Mouse (Mus musculus): ENCODE measurements around the gene Prss42.

Prss42 gene

GRCm38 (mm10) chr9:110797866-110798265 lies at the start of gene Prss42:
Gene Prss42, plus strand, starts transcription at chr9:110798166.
- no peak for DNase-seq (ENCODE audit: low spot score in 2 of 2)

DNA sequence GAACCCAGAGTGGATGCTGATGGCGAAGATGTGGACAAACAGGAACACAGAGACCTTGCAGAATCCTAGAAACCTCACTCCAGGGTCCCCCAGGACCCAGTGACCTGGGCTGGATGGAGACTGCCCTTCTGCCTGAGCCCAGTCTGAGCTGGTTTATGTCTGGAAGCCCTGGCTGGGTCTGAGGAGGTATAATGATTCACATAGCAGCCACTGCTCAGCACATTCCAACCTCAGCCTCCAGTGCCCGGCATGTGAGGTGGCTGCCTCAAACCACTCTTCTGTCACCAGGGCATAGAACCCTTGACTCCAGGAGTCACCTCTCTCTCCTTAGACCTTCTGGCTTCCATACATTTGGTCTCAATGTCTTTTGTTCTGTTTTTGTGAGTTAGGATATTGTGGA lies 49.5 kb upstream of the Prss42 start:
- no peak for DNase-seq (ENCODE audit: low spot score in 2 of 2)

DNA sequence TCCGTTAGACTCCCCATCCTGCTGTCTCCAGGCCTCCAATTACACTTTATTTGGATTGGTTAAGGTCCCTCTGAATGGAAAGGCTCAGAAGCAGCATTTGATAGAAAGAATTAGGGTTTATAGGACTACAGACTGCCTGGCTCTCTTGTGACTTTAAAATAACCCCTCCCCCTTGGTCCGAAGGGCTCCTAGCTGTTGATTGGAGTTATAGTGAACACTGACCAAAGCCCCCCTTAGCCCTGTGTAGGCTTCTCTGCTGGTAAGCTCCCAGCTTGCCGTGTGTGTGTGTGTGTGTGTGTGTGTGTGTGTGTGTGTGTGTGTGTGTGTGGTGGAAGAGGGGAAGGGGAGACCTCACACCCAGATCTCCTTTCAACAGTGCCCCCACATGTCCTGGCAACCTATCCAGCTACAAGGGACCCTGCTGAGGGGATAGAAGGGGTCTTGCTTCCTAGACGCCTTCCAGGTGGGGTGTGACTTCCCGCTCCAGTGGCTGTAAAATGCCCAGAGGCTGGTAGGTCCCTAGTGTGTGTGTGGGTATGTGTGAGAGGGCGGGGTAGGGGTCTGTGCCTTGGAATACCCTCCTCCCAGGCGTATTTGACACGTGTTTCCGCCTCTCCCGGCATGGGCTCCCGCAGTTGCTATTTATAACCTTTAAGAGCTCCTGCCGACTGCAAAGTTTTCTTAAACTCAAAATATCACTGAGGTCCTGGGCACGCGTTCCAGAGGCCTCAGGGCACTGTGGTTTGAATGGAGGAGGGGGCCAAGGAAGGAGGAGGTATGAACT lies 47.4 kb upstream of the Prss42 start:
- DNase-seq (ENCODE audit: low spot score in 2 of 2), result no peak

GRCm38 (mm10) chr9:110751412-110751811 lies 46.6 kb upstream of the Prss42 start:
- no peak for DNase-seq (ENCODE audit: low spot score in 2 of 2)

DNA sequence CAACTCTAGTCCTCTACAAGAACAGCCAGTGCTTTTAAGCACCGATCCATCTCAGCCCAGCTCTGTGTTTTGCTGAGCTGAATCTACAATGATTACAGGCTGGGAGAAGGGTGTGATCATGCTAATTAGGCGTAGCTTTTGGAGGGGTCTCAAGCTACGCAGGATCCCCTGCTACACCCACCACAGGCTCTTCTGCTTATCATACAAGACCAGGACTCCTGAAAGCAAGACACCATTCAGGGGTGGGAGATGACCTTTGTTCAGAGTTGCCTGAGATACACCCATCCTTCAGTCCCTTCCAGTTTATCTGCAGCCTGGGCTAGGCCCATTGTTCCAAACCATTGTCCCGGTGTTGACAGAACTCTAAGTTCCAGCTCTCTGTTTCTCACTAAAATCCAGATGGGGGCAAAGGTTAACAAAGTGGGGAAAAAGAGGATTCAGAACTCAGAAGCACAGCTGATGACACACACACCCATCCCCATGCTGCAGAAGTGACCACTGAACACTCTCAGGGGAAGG lies 45.0 kb upstream of the Prss42 start:
- no peak for DNase-seq (ENCODE audit: low spot score in 2 of 2)

DNA sequence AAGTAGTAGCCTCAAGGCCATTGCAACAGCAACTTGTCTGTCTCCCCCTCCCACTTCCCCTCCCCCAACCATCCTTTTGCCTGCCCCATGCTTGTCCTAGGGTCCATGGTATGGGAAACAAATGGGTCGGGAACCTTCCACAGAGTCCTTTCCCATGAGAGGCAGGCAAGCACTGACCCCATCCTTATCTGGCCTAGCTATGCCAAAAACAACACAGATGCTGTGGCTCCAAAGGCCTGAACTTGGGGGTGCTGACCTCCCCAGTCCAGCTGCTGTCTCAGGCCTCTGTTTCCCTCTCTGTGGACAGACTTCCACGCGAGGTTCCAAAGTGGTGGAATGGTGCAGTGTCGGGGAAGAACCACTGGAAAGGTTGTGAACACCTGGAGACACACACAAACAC lies 44.2 kb upstream of the Prss42 start:
- DNase-seq (ENCODE audit: low spot score in 2 of 2), result no peak

GRCm38 (mm10) chr9:110757816-110758215 lies 40.1 kb upstream of the Prss42 start:
- DNase-seq (ENCODE audit: low spot score in 2 of 2), result no peak

DNA sequence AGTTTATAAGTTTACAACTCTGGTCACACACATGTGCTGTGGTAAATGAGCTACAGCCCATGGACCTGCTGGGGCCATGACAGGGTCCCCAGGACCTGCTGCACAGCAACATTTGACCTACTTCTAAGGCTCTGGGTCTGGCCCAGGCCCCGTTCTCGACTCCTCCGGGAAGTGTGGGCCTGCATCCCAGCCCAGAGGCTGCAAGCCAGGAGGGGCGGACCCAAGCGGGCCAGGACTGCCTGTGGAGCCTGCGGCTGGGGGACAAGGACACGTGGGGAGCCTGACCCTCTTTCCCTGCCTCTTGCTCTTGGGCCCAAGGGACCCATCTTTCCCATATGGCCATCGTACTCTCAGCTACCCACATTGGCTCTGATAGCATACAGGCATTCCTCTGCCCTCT lies 39.4 kb upstream of the Prss42 start:
- peak; percentile 25 to 85 for DNase-seq (ENCODE audit: low spot score in 2 of 2)

DNA sequence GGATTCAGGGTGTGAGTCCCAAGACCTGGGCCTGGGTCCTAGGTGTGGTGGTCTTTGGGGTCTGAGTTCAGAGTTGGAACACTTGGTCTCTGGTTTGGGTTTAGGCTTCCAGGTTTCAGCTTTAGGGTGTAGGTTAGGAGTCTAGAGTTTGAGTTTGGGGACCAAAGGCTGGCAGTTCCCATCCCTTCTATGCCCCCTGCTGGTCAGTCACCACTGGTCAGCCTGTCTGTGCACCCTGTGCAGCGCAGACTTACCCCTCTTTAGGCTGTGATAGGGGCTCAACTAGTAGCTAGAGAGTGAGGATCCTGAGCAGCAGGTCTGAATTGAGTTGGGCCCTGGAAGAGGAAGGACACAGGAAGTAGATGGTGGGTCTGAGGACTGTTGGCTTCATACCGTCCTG lies 38.7 kb upstream of the Prss42 start:
- DNase-seq (ENCODE audit: low spot score in 2 of 2), result peak; percentile 53 to 60

DNA sequence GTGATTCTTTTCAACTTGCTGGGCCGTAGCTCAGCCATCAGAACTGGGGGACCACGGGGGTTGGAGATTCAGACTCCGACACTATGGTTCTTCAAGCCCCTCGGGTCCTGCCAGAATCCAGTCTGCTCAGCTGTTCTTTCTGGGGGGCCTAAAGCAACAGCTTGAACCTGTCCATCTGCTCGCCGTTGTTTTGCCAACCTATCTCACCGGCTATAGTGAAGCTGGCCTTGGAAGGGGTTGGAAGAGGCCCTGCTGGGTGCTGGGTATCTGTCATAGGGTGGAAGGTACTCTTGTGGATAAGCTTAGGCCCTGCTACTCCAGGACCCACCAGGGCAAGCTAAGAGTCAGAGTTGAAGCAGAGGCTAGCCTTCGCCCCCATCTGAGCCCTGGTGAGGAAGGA lies 37.1 kb upstream of the Prss42 start:
- no peak for DNase-seq (ENCODE audit: low spot score in 2 of 2)

- no peak for DNase-seq (ENCODE audit: low spot score in 2 of 2)
Observed at GRCm38 (mm10) chr9:110762763-110763162, 35.2 kb upstream of the Prss42 start.

GRCm38 (mm10) chr9:110763405-110763804 lies 34.6 kb upstream of the Prss42 start:
- DNase-seq (ENCODE audit: low spot score in 2 of 2), result no peak

DNA sequence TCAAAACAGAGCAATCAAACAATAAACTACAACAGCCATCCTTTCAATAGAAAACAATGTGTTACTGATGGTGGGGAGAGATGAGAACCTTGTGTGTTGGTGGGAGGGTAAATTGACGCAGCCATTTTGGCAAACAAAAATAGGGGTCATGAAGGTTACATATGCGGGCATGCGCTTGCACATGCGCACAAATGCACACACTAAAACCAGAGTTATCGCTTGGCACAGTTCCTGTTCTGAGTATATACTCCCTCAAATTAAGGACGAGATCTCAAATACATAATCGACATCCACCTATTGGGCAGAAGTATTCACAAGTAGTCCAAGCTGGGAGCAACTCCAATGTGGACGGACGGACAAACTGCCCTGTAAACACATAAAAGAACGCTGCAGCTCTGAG lies 25.6 kb upstream of the Prss42 start:
- no peak for DNase-seq (ENCODE audit: low spot score in 2 of 2)

- DNase-seq (ENCODE audit: low spot score in 2 of 2), result no peak
Observed at GRCm38 (mm10) chr9:110774403-110775268, 23.3 kb upstream of the Prss42 start.

GRCm38 (mm10) chr9:110775269-110776022 lies 22.5 kb upstream of the Prss42 start:
- no peak for DNase-seq (ENCODE audit: low spot score in 2 of 2)

GRCm38 (mm10) chr9:110778100-110778499 lies 19.9 kb upstream of the Prss42 start:
- DNase-seq (ENCODE audit: low spot score in 2 of 2), result no peak

DNA sequence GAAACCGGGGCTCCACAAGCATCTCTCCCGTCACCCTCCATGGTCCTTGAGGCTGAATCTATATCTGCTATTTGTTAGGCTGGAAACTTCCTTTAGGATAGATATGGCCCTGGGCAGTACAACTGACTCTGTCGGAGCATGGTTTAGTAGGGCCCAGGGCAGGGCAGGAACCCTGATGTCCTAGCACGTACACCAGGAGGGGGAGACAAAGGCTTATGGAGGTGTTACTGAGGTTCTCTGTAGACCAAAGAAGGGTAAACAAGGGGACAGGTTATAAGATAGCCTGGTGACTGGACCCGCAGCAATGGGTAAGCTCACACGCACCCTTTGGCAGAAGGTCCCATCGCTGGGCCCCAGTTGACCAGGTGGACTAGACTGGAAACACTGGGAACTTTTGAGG lies 19.4 kb upstream of the Prss42 start:
- no peak for DNase-seq (ENCODE audit: low spot score in 2 of 2)

- no peak for DNase-seq (ENCODE audit: low spot score in 2 of 2)
Observed at GRCm38 (mm10) chr9:110779242-110779913, 18.6 kb upstream of the Prss42 start.

GRCm38 (mm10) chr9:110781256-110781721 lies 16.7 kb upstream of the Prss42 start:
- peak; percentile 91 to 93 for DNase-seq (ENCODE audit: low spot score in 2 of 2)

- DNase-seq (ENCODE audit: low spot score in 2 of 2), result peak; percentile 71 to 88
Observed at GRCm38 (mm10) chr9:110781731-110782130, 16.2 kb upstream of the Prss42 start.

DNA sequence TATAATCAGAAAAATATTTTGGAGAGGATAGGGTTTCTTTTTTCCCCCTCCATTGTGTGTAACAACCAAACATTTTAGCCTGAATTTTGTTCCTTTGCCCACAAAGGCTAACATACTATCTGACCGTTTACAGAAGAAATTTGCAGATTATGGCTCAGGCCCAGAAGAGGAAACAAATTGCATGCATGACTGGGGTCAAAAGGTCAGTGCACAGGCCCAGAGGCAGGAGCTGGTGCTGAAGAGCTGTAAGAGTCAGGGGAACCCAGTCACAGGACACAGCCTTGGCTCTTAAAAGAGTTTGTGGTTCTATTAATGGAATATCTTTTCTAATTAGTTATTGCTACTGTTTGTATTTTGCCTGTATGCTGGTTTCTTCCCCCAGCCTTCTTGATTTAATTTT lies 14.4 kb upstream of the Prss42 start:
- DNase-seq (ENCODE audit: low spot score in 2 of 2), result no peak

Measured in urinary bladder, postnatal 36 days (tissue).